Mouse (Mus musculus) urinary bladder, adult 18-20 months (tissue): ENCODE data around the gene Rsad2.
"Not testable (repeated sequence)": the region's sequence is repeated elsewhere in the genome, so short reads cannot be mapped to it uniquely, and the experiment has no call there.

Experiments
- DNase-seq, 2 experiments: peaks; one replicate each; pipeline ENCODE4 v3.0.0; 2022; ENCODE audit warnings: low spot score in 2 of 2, mixed read lengths in 2 of 2

Gene Rsad2

DNA sequence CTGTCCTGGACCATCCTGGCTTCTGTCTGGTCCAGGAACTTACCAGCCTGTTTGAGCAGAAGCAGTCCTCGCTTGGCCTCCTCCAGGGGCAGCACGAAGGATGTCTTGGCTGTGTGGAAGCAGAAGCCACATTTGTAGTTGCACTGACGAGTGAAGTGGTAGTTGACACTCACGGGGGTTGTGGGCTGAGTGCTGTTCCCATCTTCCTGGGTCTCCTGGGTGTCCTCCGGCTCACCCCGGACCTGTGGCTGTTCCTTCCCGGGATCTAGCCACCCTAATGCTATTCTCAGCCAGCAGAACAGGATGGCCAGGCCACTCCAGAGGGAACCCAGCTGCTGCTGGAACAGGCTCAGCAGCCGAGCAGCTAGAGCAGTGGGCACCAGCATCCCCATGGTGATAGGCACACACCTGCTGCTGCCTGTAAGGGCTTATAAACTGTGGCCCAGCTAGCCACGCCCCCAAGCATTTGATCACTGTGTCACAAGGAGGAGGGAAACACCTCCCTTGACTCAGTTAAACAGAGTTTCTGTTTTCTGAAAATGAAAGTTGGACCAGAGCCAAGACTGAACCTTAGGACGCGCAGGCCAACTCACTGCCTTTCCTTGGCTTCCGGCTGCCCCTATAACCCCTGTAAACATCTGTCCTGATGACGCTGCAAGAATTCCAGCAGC, at the start of gene Rsad2:
Rsad2 (minus strand) TSS at position 425 of the 671 bp plus-strand sequence.
- DNase-seq = peak; percentile 26 to 33

DNA sequence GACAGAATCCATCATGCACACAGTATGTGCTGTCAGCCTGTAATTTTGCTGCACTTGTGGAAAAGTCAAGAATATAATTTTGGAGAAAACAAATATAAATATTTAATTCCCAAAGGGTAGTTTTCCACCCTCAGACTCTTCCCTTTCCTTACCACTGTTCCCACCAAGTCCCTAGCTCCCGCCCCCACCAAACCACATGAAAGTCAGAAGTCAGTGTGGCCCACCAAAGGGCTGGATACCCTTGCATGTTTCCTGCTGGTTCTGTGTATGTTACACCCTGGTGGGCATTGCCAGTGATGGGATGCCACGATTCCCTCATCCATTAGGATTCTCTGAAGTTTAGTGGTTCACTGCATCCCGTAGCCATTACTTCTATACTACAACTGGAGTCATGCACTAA, 44.8 kb upstream of the Rsad2 start:
- no peak for DNase-seq

- DNase-seq = no peak
Measured at GRCm38 (mm10) chr12:26489942-26490341, 33.7 kb upstream of the Rsad2 start.

- no peak for DNase-seq
Measured at GRCm38 (mm10) chr12:26488617-26489274, 32.5 kb upstream of the Rsad2 start.

- no peak for DNase-seq
Measured at GRCm38 (mm10) chr12:26487874-26488616, 31.8 kb upstream of the Rsad2 start.

DNA sequence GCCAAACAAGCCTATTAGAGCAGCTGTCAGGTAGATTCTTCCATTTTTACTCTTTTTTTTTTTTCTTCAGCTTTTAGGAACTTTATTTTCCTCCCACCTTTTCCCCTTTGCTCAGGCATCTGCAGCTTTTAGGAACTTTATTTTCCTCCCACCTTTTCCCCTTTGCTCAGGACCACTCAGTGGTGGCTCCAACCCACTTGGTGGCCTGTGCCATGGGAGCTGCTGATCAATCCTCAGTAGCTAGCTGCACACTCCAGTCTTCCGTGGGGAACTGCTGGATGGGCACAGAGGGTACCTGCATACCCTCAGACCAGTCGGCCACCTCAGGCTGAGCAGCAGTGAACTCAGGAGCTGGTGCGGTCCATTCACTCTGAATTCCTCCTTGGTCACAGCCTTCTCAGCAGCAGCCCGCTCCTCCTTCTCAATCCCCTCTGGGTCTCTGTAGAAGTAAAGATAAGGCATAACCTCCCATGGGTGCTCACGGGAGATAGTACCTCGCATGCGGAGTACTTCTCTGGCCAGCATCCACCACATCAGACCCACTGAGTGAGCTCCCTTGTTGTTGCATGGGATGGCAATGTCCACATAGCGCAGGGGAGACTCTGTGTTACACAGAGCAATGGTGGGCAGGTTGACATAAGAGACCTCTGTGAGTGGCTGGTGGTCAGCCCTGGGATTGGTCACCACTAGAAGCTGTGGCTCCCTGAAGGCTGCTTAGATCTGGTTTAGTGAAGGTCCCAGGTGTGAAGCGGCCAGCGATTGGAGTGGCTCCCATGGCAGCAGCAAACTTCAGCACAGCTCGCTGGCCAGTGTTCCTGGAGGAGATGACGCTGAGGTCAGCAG, 29.7 kb upstream of the Rsad2 start:
- DNase-seq = not testable (repeated sequence)

DNA sequence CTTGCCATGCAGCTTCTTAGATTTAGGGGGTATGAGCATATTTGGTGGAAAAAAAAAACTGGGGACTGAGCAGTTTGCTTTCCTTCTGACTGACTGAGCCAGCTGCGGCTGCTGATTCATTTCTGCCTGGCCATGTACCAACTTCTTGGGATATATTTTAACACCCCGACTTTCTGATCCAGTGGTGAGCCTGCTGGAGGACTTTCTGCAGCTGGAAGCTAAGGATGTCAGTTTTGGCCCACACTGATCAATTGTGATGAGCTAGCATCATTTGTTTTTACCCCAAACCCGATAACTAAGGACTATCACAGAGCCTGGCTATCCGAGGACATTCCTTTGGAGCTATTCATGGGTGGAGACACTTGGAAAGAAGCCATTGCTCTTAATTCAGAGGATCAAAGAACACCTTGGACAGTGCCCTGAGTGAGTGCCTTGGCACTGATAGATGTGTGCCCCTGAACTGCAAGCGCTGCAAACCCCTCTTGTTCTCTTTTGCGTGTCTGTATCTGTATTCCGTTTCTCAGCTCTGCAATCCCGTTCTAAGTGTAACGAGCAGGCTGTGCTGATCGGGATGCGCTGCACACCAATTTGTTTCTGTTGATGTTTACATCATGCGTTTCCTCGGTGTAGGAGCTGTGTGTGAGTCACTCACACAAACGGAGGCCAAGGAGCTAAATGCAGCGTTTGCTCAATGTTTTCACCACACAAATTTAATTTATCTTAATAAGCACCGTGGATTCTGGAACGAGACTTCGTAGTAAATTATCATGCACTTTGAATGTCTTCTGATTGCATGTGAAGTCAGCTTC, 22.1 kb upstream of the Rsad2 start:
- peak in 1 of 2 experiments; percentile 40 for DNase-seq

DNA sequence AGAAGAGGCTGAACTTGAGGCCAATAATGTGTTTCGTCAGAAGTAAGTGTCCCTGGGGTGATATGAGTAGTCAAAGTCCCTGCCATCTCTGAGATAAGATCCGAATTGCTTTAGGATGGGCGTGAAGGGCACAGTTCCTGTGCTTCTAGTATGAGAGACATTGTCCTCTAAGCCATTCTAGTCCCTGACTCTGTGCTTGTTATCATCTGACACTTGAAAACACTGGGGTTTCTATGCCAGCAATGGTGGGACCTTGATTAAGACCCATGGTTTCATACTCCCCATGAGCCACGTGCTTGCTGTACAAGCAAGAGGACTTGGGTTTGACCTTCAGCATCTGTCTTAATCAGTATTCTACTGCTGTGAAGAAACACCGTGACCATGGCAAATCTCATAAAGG, 20.9 kb upstream of the Rsad2 start:
- no peak for DNase-seq

DNA sequence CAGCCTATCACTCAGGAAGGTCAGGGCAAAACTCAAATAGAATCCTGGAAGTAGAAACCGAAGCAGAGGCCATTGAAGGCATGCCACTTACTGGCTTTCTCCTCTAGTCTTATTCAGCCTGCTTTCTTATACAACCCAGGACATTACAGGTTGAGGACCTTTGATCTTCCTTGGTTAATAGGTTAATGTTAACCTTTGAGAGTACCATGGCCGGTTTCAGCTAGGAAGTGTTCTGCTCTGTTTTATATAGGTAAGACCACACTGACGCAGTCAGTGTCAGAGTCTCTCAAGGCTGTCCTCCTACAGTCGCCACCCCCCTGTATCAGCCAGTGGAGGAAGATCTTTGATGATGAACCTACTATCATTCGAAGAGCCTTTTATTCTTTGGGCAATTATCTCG, 17.5 kb upstream of the Rsad2 start:
- DNase-seq = no peak

DNA sequence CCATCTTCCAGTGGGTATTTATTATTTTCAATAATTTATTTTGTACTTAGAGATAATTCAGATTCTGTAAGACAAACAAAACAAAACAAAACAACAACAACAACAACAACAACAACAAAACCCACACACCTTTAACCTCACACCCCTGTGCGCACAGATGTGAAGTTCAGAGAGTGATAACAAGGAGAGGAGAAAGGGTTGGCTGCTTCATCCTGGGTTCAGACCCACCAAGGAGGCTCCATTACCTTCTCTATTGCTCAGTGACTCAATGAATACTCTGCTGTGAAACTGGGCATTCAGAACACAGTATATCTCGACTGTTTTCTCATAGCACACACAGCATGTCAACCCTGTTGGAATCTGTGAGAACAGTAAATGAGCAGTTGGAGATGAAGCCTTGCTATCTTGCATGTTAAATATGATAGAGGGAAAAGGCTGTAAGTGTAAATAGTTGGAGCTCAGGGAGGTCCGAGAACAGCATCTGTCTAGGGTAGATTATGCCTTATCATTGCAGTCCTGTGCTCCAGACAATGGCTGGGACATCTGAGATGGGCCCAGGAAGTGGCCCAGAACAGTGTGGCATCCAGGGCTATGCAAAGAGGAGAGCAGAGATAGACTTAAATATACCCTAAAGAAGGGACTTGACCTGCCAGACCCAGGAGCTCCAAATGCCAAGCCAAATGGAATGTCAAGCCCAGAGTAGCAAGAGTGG, 16.7 kb upstream of the Rsad2 start:
- DNase-seq = no peak

- DNase-seq = no peak
Measured at GRCm38 (mm10) chr12:26471376-26471775, 15.1 kb upstream of the Rsad2 start.

GRCm38 (mm10) chr12:26470042-26470409, 13.8 kb upstream of the Rsad2 start:
- no peak for DNase-seq

GRCm38 (mm10) chr12:26469098-26470041, 13.1 kb upstream of the Rsad2 start, which contains the start of gene Cmpk2:
Gene Cmpk2 (plus strand): TSS chr12:26469204.
- DNase-seq = peak; percentile 72 to 92

DNA sequence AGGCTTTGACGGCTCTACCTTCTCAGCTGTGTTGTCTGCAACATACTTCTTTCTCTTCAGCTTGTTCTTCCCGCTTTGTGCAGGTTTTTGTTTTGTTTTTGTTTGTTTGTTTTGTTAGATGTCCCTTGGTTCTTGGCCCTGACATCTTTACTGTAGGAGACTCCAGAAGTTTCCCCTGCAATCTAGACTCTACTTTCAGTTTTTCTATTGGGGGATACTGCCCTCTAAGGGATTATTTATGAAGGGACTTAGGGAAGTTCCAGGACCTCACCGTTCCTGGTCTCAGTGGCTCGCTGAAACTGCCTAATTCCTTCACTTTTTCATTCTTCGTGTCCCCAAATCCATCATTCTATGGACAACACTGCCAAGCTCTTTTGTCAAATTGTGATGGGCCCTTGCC, 9.3 kb upstream of the Rsad2 start:
- DNase-seq = no peak

GRCm38 (mm10) chr12:26460091-26460490, 3.8 kb upstream of the Rsad2 start:
- no peak for DNase-seq

DNA sequence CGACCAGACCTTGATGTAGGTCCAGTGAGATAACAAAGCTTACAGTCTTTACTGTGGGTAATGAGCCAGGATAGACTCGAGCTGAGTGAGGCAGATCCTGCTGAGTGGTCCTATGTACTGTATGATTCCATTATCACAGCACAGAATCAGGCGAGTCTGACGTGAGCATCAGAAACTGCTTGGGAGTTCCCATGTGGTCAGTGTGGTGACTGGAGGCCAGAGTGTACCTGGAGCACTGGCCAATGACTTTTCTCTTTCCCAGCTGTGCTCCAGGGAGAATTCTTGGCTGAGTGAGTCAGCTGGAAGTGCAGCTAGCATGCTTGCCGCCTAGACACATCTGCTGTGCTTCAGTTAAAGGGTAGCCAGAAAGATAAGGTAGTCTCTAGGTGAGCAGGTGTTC, 1.6 kb downstream of the Rsad2 start:
- no peak for DNase-seq

- DNase-seq = no peak
Measured at GRCm38 (mm10) chr12:26452951-26453350, 3.3 kb downstream of the Rsad2 start.

DNA sequence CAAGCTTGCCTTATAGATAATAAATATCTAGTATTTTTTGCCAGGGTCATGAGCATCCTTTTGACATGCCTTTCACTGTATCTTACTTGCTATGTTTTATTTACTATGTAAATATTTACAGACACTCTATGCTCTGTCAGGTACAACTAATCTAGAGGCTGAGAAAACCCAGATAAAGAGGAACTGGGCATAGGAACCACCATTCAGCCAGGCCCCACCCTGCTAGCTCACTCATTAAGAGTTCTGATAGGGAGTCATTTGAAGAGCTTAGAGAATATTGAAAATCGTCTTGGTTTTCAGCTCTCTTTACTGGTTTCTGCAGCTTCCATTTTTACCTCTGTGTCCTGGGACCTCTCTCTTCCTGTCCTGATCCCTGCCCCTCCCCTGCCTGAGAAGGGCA, 5.1 kb downstream of the Rsad2 start:
- DNase-seq = no peak

DNA sequence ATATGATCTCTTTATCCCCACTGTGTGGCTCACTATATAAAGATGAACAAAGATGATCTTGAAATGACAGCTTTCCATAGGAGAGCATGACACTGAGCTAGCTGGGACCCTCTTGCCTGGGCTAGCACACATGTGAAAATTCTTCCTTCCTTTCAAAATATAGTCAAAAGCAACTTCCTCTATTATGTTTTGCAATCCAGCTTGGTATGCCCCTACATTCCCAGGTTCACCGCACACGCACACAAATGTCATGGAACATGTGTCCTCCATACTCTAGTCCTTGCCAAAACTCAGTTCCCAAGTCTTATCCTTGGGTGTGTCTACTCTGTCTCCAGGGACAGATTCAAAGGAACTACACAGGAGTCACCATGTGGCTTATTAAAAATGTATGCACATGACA, 6.8 kb downstream of the Rsad2 start:
- no peak for DNase-seq
